Mouse (Mus musculus) heart, embryonic 12.5 days (tissue): Measurements from ENCODE around the gene Cped1. TPM values are rescaled to one million over a fixed set of nuclear protein-coding genes. Genes with fewer than 3 reads are reported as not detected.
A peak's percentile ranks its signal among the peaks of the same experiment; 100 is the strongest.

ENCODE experiments used
- ATAC-seq: fragments of 200-750 bp; cut with Nextera tagmentation; 2 replicates; pipeline ENCODE4 v1.8.0; 2017; ENCODE audit warnings: moderate TSS enrichment, moderate library complexity; ENCODE audit not compliant: insufficient number of reproducible peaks, low FRiP score
- H3K27ac ChIP-seq: fragments of 300-500 bp; sonication (generic); 2 replicates; pipeline ENCODE4 v1.5.1; 2016; ENCODE audit warnings: mild to moderate bottlenecking, moderate library complexity; ENCODE audit not compliant: poor library complexity, severe bottlenecking
- H3K27me3 ChIP-seq: fragments of 300-500 bp; sonication (generic); replicated peaks from 2 replicates; pipeline ENCODE4 v1.6.1; 2016; ENCODE audit warnings: mild to moderate bottlenecking, moderate library complexity
- H3K36me3 ChIP-seq: fragments of 300-500 bp; sonication (generic); 2 replicates; pipeline ENCODE4 v1.6.1; 2016; ENCODE audit warnings: mild to moderate bottlenecking, moderate library complexity
- H3K4me1 ChIP-seq: fragments of 300-500 bp; sonication (generic); replicated peaks from 2 replicates; pipeline ENCODE4 v1.6.1; 2016; ENCODE audit warnings: mild to moderate bottlenecking
- H3K4me2 ChIP-seq: fragments of 300-500 bp; sonication (generic); 2 replicates; pipeline ENCODE4 v1.6.1; 2016; ENCODE audit warnings: mild to moderate bottlenecking, moderate library complexity
- H3K4me3 ChIP-seq: fragments of 300-500 bp; sonication (generic); 2 replicates; pipeline ENCODE4 v1.5.1; 2016; ENCODE audit warnings: mild to moderate bottlenecking
- H3K9ac ChIP-seq: fragments of 300-500 bp; sonication (generic); 2 replicates; pipeline ENCODE4 v1.6.1; 2016; ENCODE audit warnings: mild to moderate bottlenecking, moderate library complexity
- H3K9me3 ChIP-seq: fragments of 300-500 bp; sonication (generic); replicated peaks from 2 replicates; pipeline ENCODE4 v1.6.1; 2016; ENCODE audit warnings: mild to moderate bottlenecking, moderate library complexity
- WGBS: fragments of 180-500 bp; shearing (Covaris S2); methylation state at CpG from one replicate; pipeline ENCODE4 v1.1.7; 2016; 5-methylcytosine and 5-hydroxymethylcytosine counted together
- polyA plus RNA-seq: library from polyadenylated mRNA; unstranded; fragments of >200 nt; fragmentation: Nextera tagmentation; extraction: Ambion mirVana; gene quantifications from 2 replicates; pipeline ENCODE4 v1.2.1, GENCODE M21; 2016

The Cped1 gene
- polyA plus RNA-seq, 1 experiment from 2014 or later: 5.2 TPM

GRCm38 (mm10) chr6:21984990-21985731 is 555 bp upstream of the Cped1 start:
- peak overlapping the region; percentile 84 for H3K4me2 ChIP-seq
- H3K36me3 ChIP-seq: no peaks in the 10 kb centered on the region
- WGBS: 10% methylated on average over 16 of the region's 16 CpGs
- H3K4me1 ChIP-seq: no peaks in the 10 kb centered on the region; the same call in 1 of the 2 replicates
- no peak overlapping the region for H3K27ac ChIP-seq
- no peaks in the 10 kb centered on the region for H3K27me3 ChIP-seq
- H3K4me3 ChIP-seq: peak overlapping the region; percentile 56
- ATAC-seq: peak; percentile 47; the same call in 1 of the 2 replicates
- H3K9me3 ChIP-seq: no peaks in the 10 kb centered on the region
- 0 out of 2 replicates have a peak overlapping the region, but pooled peaks have one; percentile 72 for H3K9ac ChIP-seq

GRCm38 (mm10) chr6:21986660-21987331 is 1.1 kb downstream of the Cped1 start:
- 6% methylated on average over 24 of the region's 24 CpGs for WGBS
- H3K27me3 ChIP-seq: no peaks in the 10 kb centered on the region
- no peaks in the 10 kb centered on the region for H3K36me3 ChIP-seq
- H3K9me3 ChIP-seq: no peaks in the 10 kb centered on the region
- H3K4me3 ChIP-seq: peak overlapping the region; percentile 56
- no peak for ATAC-seq
- H3K27ac ChIP-seq: no peak overlapping the region
- no peaks in the 10 kb centered on the region; the same call in 1 of the 2 replicates for H3K4me1 ChIP-seq
- H3K9ac ChIP-seq: peak overlapping the region; percentile 72
- H3K4me2 ChIP-seq: peak overlapping the region; percentile 84

- Histone ChIP-seq H3K36me3 (no peaks in the 10 kb centered on the region), H3K27me3 (no peaks in the 10 kb centered on the region), H3K9ac (0 out of 2 replicates have a peak overlapping the region, but pooled peaks have one; percentile 30), H3K4me1 (no peaks in the 10 kb centered on the region; the same call in 1 of the 2 replicates), H3K27ac (no peak overlapping the region), H3K4me2 (peak overlapping the region; percentile 31; the same call in 1 of the 2 replicates), H3K9me3 (no peaks in the 10 kb centered on the region), H3K4me3 (no peak overlapping the region)
- WGBS: 88% methylated on average over 2 of the region's 2 CpGs
- no peak for ATAC-seq
These were observed 1.8 kb downstream of the Cped1 start for GRCm38 (mm10) chr6:21987554-21987953.

GRCm38 (mm10) chr6:21988296-21988695 is 2.6 kb downstream of the Cped1 start:
- WGBS: 82% methylated on average over 5 of the region's 5 CpGs
- H3K36me3 ChIP-seq: no peaks in the 10 kb centered on the region
- no peaks in the 10 kb centered on the region; the same call in 1 of the 2 replicates for H3K4me1 ChIP-seq
- H3K9me3 ChIP-seq: no peaks in the 10 kb centered on the region
- no peak for ATAC-seq
- no peaks in the 10 kb centered on the region for H3K27me3 ChIP-seq
- H3K9ac ChIP-seq: no peak overlapping the region
- H3K4me2 ChIP-seq: peak overlapping the region; percentile 29
- H3K27ac ChIP-seq: no peak overlapping the region
- H3K4me3 ChIP-seq: no peak overlapping the region

- H3K9ac ChIP-seq: no peak overlapping the region
- no peaks in the 10 kb centered on the region for H3K27me3 ChIP-seq
- H3K4me3 ChIP-seq: no peak overlapping the region
- WGBS: 69% methylated on average over 4 of the region's 4 CpGs
- no peak overlapping the region for H3K4me2 ChIP-seq
- no peaks in the 10 kb centered on the region for H3K9me3 ChIP-seq
- no peaks in the 10 kb centered on the region for H3K36me3 ChIP-seq
- ATAC-seq: no peak
- H3K27ac ChIP-seq: no peak overlapping the region
- no peaks in the 10 kb centered on the region; the same call in 1 of the 2 replicates for H3K4me1 ChIP-seq
These were observed 3.4 kb downstream of the Cped1 start for GRCm38 (mm10) chr6:21989081-21989480.

GRCm38 (mm10) chr6:21990181-21991135 is 4.7 kb downstream of the Cped1 start:
- Histone ChIP-seq H3K9ac (no peak overlapping the region), H3K27ac (no peak overlapping the region), H3K9me3 (no peaks in the 10 kb centered on the region), H3K4me1 (no peaks in the 10 kb centered on the region; the same call in 1 of the 2 replicates), H3K36me3 (no peaks in the 10 kb centered on the region), H3K27me3 (no peaks in the 10 kb centered on the region), H3K4me2 (peak overlapping the region; percentile 20; the same call in 1 of the 2 replicates), H3K4me3 (no peak overlapping the region)
- 57% methylated on average over 9 of the region's 9 CpGs for WGBS
- no peak for ATAC-seq

GRCm38 (mm10) chr6:21991151-21991550 is 5.4 kb downstream of the Cped1 start:
- H3K9me3 ChIP-seq: no peaks in the 10 kb centered on the region
- 72% methylated on average over 4 of the region's 4 CpGs for WGBS
- no peaks in the 10 kb centered on the region for H3K36me3 ChIP-seq
- no peak overlapping the region for H3K27ac ChIP-seq
- no peak for ATAC-seq
- H3K27me3 ChIP-seq: no peaks in the 10 kb centered on the region
- H3K9ac ChIP-seq: no peak overlapping the region
- H3K4me1 ChIP-seq: no peaks in the 10 kb centered on the region; the same call in 1 of the 2 replicates
- no peak overlapping the region for H3K4me2 ChIP-seq
- no peak overlapping the region for H3K4me3 ChIP-seq

GRCm38 (mm10) chr6:21993070-21993469 is 7.4 kb downstream of the Cped1 start:
- H3K36me3 ChIP-seq: no peaks in the 10 kb centered on the region
- WGBS: 77% methylated on average over 2 of the region's 2 CpGs
- H3K4me2 ChIP-seq: no peak overlapping the region
- H3K27me3 ChIP-seq: no peaks in the 10 kb centered on the region
- no peak for ATAC-seq
- peaks cover 1% of the 10 kb centered on the region; the same call in 1 of the 2 replicates for H3K4me1 ChIP-seq
- H3K9me3 ChIP-seq: no peaks in the 10 kb centered on the region
- H3K27ac ChIP-seq: no peak overlapping the region
- H3K9ac ChIP-seq: no peak overlapping the region
- no peak overlapping the region for H3K4me3 ChIP-seq

GRCm38 (mm10) chr6:21998131-21998530 is 12.4 kb downstream of the Cped1 start:
- Histone ChIP-seq H3K27ac (peak overlapping the region; percentile 57; the same call in 1 of the 2 replicates), H3K4me3 (no peak overlapping the region), H3K4me1 (peaks cover 23% of the 10 kb centered on the region), H3K36me3 (no peaks in the 10 kb centered on the region), H3K9ac (no peak overlapping the region), H3K4me2 (no peak overlapping the region), H3K27me3 (no peaks in the 10 kb centered on the region), H3K9me3 (no peaks in the 10 kb centered on the region)
- ATAC-seq: no peak
- 60% methylated on average over 4 of the region's 4 CpGs for WGBS

- ATAC-seq: no peak
- 22% methylated on average over 11 of the region's 11 CpGs for WGBS
- Histone ChIP-seq H3K36me3 (no peaks in the 10 kb centered on the region), H3K4me3 (peak overlapping the region; percentile 6; the same call in 1 of the 2 replicates), H3K27me3 (no peaks in the 10 kb centered on the region), H3K9ac (no peak overlapping the region), H3K4me1 (peaks cover 23% of the 10 kb centered on the region), H3K9me3 (no peaks in the 10 kb centered on the region), H3K4me2 (peak overlapping the region; percentile 44), H3K27ac (peak overlapping the region; percentile 57)
These were observed 13.3 kb downstream of the Cped1 start for GRCm38 (mm10) chr6:21999025-21999424.
